Mouse (Mus musculus) neural tube, embryonic 14.5 days (tissue): ENCODE data around the gene Nrsn1. TPM values are rescaled to one million over a fixed set of nuclear protein-coding genes. Genes with fewer than 3 reads are reported as not detected.
"Not testable (repeated sequence)": the region's sequence is repeated elsewhere in the genome, so short reads cannot be mapped to it uniquely, and the experiment has no call there.

Experiments
- ATAC-seq: fragments of 200-750 bp; cut with Nextera tagmentation; 2 replicates; pipeline ENCODE4 v1.8.0; 2017; ENCODE audit warnings: low read depth, mild to moderate bottlenecking, moderate TSS enrichment, moderate library complexity
- H3K27ac ChIP-seq: fragments of 300-500 bp; sonication (generic); 2 replicates; pipeline ENCODE4 v1.5.1; 2014; ENCODE audit warnings: low read depth, mild to moderate bottlenecking, control low read depth, low read length, moderate library complexity, mixed read lengths
- H3K27me3 ChIP-seq: fragments of 300-500 bp; sonication (generic); 2 replicates; pipeline ENCODE4 v1.6.1; 2014; ENCODE audit warnings: low read length; ENCODE audit not compliant: control insufficient read depth, insufficient read depth
- H3K36me3 ChIP-seq: fragments of 300-500 bp; sonication (generic); 2 replicates; pipeline ENCODE4 v1.6.1; 2014; ENCODE audit warnings: low read length, mixed read lengths; ENCODE audit not compliant: control insufficient read depth, insufficient read depth
- H3K4me1 ChIP-seq: fragments of 300-500 bp; sonication (generic); 2 replicates; pipeline ENCODE4 v1.6.1; 2014; ENCODE audit warnings: low read length; ENCODE audit not compliant: control insufficient read depth, insufficient read depth
- H3K4me2 ChIP-seq: fragments of 300-500 bp; sonication (generic); 2 replicates; pipeline ENCODE4 v1.6.1; 2014; ENCODE audit warnings: mild to moderate bottlenecking, low read depth, low read length, control low read depth
- H3K4me3 ChIP-seq: fragments of 300-500 bp; sonication (generic); 2 replicates; pipeline ENCODE4 v1.5.1; 2014; ENCODE audit warnings: low read depth, low read length, control low read depth, mixed read lengths
- H3K9ac ChIP-seq: fragments of 300-500 bp; sonication (generic); replicated peaks from 2 replicates; pipeline ENCODE4 v1.6.1; 2014; ENCODE audit warnings: low read depth, mild to moderate bottlenecking, control low read depth, low read length, mixed read lengths
- H3K9me3 ChIP-seq: fragments of 300-500 bp; sonication (generic); 2 replicates; pipeline ENCODE4 v1.6.1; 2016; ENCODE audit warnings: low read length; ENCODE audit not compliant: control insufficient read depth
- WGBS: fragments of 180-500 bp; shearing (Covaris S2); extraction: QIAGEN DNeasy Blood & Tissue Kit; methylation state at CpG from one replicate; pipeline ENCODE4 v1.1.7; 2014; 5-methylcytosine and 5-hydroxymethylcytosine counted together
- polyA plus RNA-seq: library from polyadenylated mRNA; unstranded; fragments of >200 nt; fragmentation: Nextera tagmentation; extraction: Ambion mirVana; gene quantifications from 2 replicates; pipeline ENCODE4 v1.2.1, GENCODE M21; 2014

The Nrsn1 gene
- 50.5 and 63.1 TPM in 2 replicates for polyA plus RNA-seq

DNA sequence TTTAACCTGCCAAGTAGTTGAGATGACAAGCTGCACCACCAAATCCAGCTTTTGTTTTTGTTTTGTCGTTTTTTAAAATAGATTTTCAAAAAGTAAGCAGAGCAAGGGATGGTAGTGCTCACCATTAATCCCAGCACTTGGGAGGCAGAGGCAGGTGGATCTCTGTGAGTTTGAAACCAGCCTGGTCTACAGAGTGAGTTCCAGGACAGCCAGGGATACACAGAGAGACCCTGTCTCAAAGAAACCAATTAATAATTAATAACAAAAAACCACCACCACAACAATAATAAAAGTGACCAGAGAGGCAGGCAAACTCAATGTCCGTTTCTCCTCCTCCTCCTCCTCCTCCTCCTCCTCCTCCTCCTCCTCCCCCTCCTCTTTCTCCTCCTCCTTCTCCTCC is at the start of gene Nrsn1:
Gene Nrsn1 (minus strand): TSS at position 101 of the 400 bp plus-strand sequence.
- not testable (repeated sequence) for H3K27ac ChIP-seq, H3K9me3 ChIP-seq, H3K4me1 ChIP-seq, H3K27me3 ChIP-seq, ATAC-seq, H3K36me3 ChIP-seq
- H3K9ac ChIP-seq, result peak within 1 kb of the TSS; percentile 51
- WGBS, result 72% methylated on average over 2 of the region's 2 CpGs
- H3K4me3 ChIP-seq, result peak within 1 kb of the TSS; percentile 42
- H3K4me2 ChIP-seq, result peak within 1 kb of the TSS; percentile 56

DNA sequence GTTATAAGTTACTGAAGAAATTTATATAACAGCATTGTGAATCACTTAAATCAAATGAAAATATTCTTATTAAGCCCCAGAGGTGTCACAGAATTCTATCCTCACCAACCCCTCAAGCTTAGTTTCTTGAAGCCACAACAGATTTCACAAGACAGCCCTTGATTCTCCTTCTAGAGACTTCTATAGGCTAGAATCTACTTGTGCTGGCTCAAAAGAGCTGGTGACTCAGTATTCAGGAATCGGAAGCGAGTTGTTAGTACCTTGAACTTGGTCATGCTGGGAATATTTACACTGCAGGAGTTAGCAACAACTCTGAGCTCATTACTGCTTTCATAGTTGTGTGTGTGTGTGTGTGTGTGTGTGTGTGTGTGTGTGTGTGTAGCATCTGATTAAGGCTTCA is 41.8 kb upstream of the Nrsn1 start:
- H3K9me3 ChIP-seq, result no peaks in the 10 kb centered on the region
- H3K27me3 ChIP-seq, result no peaks in the 10 kb centered on the region
- 95% methylated on average over 2 of the region's 2 CpGs for WGBS
- no peak for ATAC-seq
- H3K4me2 ChIP-seq, result no peak overlapping the region
- no peaks in the 10 kb centered on the region for H3K4me1 ChIP-seq
- no peak overlapping the region for H3K27ac ChIP-seq
- H3K4me3 ChIP-seq, result no peak overlapping the region
- H3K9ac ChIP-seq, result no peak overlapping the region
- no peaks in the 10 kb centered on the region for H3K36me3 ChIP-seq

DNA sequence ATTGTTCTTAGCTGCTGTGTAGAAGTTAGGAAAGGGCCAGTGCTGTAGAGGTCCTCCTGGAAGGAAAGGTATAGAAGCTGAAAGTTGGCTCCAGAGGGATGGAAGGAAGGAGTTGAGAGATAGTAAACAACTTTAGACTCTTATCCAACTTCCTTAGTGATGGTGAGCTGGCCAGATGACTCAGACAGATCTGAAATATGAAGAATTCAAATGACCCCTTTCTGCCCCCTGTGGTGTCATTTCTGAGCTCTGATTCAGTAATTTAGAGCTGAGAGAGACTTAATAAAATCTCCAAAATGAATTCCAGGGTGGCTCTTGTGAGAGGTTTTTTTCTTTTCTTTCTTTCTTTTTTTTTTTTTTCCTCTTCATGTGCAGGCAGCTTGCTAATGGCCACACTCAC is 39.8 kb upstream of the Nrsn1 start:
- H3K4me1 ChIP-seq, result no peaks in the 10 kb centered on the region
- no peaks in the 10 kb centered on the region for H3K9me3 ChIP-seq
- no peaks in the 10 kb centered on the region for H3K36me3 ChIP-seq
- no peak overlapping the region for H3K4me2 ChIP-seq
- ATAC-seq, result no peak
- no peaks in the 10 kb centered on the region for H3K27me3 ChIP-seq
- H3K9ac ChIP-seq, result no peak overlapping the region
- no peak overlapping the region for H3K27ac ChIP-seq
- no peak overlapping the region for H3K4me3 ChIP-seq

DNA sequence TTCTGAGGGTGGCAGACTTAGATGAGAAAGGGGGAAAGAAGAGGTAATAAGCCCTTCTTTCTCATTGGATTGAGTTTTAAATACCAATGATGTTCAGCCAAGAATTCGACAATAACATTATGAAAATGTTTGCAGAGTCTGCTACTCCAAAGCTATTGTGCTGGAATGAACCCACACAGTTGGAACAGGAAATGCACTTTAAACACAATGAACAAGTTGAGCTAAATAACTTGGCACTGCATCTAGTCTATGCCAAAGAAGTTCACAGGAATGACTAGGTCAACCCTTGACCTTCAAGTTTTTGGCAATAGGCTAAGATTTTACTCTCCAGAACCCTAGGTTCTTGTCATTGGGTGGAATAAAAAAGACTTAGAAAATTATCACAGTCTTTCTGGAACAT is 18.4 kb upstream of the Nrsn1 start:
- Histone ChIP-seq H3K4me3 (no peak overlapping the region), H3K27me3 (no peaks in the 10 kb centered on the region), H3K4me1 (no peaks in the 10 kb centered on the region), H3K9ac (no peak overlapping the region), H3K4me2 (no peak overlapping the region), H3K27ac (no peak overlapping the region), H3K9me3 (no peaks in the 10 kb centered on the region), H3K36me3 (no peaks in the 10 kb centered on the region)
- ATAC-seq, result no peak
- 92% methylated on average over 1 of the region's 1 CpGs for WGBS

- Histone ChIP-seq H3K9me3 (no peaks in the 10 kb centered on the region), H3K9ac (no peak overlapping the region), H3K4me1 (no peaks in the 10 kb centered on the region), H3K27ac (no peak overlapping the region), H3K36me3 (no peaks in the 10 kb centered on the region), H3K4me2 (no peak overlapping the region), H3K27me3 (no peaks in the 10 kb centered on the region), H3K4me3 (no peak overlapping the region)
- 73% methylated on average over 5 of the region's 5 CpGs for WGBS
- ATAC-seq, result no peak
Measured at GRCm38 (mm10) chr13:25274934-25275565, 4.7 kb upstream of the Nrsn1 start.

GRCm38 (mm10) chr13:25272189-25272588 is 1.9 kb upstream of the Nrsn1 start:
- no peak overlapping the region for H3K27ac ChIP-seq
- no peak overlapping the region for H3K4me2 ChIP-seq
- WGBS, result 75% methylated on average over 4 of the region's 4 CpGs
- ATAC-seq, result no peak
- no peaks in the 10 kb centered on the region for H3K4me1 ChIP-seq
- no peaks in the 10 kb centered on the region for H3K27me3 ChIP-seq
- no peak overlapping the region for H3K4me3 ChIP-seq
- H3K36me3 ChIP-seq, result no peaks in the 10 kb centered on the region
- H3K9ac ChIP-seq, result no peak overlapping the region
- H3K9me3 ChIP-seq, result no peaks in the 10 kb centered on the region

- Histone ChIP-seq H3K27me3 (no peaks in the 10 kb centered on the region), H3K27ac (no peak overlapping the region), H3K4me1 (no peaks in the 10 kb centered on the region), H3K4me2 (peak overlapping the region; percentile 56), H3K4me3 (peak overlapping the region; percentile 42), H3K9ac (peak overlapping the region; percentile 51), H3K36me3 (no peaks in the 10 kb centered on the region), H3K9me3 (no peaks in the 10 kb centered on the region)
- ATAC-seq, result peak; percentile 99
- 1% methylated on average over 30 of the region's 42 CpGs for WGBS
Measured at GRCm38 (mm10) chr13:25269569-25270268, 583 bp downstream of the Nrsn1 start.

DNA sequence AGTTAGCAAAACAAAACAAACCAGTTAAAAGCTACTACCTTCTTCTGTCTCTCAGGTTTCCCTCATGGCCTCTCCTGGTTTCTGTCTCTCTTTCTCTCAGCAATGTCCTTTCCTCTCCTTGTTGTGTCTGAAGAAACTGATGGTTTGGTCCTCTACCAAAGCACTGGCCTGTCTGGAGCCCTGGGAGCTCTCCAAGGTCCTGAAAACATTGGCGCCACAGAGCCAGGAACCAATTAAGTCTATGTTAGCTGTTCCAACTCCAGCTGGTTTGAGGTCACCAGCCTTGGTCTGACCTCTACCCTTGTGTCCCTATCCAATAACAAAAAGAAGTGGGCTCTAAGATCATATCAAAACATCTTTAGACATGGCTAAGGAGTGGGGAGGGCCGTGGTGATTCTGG is 1.3 kb downstream of the Nrsn1 start:
- no peak overlapping the region; the same call in 1 of the 2 replicates for H3K9ac ChIP-seq
- peak overlapping the region; percentile 56 for H3K4me2 ChIP-seq
- no peak; the same call in 1 of the 2 replicates for ATAC-seq
- H3K27ac ChIP-seq, result no peak overlapping the region
- WGBS, result 24% methylated on average over 2 of the region's 2 CpGs
- H3K9me3 ChIP-seq, result no peaks in the 10 kb centered on the region
- no peaks in the 10 kb centered on the region for H3K27me3 ChIP-seq
- H3K4me3 ChIP-seq, result peak overlapping the region; percentile 42
- H3K36me3 ChIP-seq, result no peaks in the 10 kb centered on the region
- no peaks in the 10 kb centered on the region for H3K4me1 ChIP-seq

GRCm38 (mm10) chr13:25262748-25263147 is 7.6 kb downstream of the Nrsn1 start:
- ATAC-seq, result no peak
- no peak overlapping the region for H3K9ac ChIP-seq
- H3K9me3 ChIP-seq, result no peaks in the 10 kb centered on the region
- H3K4me1 ChIP-seq, result no peaks in the 10 kb centered on the region
- no peak overlapping the region for H3K4me3 ChIP-seq
- no peaks in the 10 kb centered on the region for H3K27me3 ChIP-seq
- H3K27ac ChIP-seq, result no peak overlapping the region
- H3K36me3 ChIP-seq, result no peaks in the 10 kb centered on the region
- WGBS, result 76% methylated on average over 4 of the region's 4 CpGs
- no peak overlapping the region for H3K4me2 ChIP-seq
